Mouse (Mus musculus): ENCODE results near the gene Uvrag.

DNA sequence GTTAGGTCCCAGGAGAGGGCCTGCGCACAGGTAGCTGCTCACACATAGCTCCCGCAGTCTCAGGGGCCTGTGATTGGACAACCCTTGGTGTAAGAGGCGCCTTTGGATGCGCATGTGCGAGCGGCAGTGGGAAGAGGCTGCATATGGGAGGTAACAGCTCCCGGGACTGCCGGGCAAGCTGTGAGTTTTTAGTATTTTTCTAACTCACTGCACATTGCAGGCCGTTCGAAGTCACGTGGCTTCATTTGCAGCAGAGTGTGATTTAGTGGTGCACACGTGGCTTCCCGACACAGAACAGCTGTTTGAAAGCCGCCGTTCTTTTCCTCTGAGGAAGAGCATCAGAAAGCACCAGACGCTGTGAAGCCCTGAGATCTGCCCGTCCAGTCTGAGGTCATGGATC is 125.5 kb downstream of the Uvrag start:
- TF ChIP-seq CTCF (conservative IDR thresholded peaks at IDR 0.05; ENCODE audit: low read length): no peak
- no peak for TF ChIP-seq POU5F1 (IDR thresholded peaks at IDR 0.05; ENCODE audit: borderline replicate concordance, low read length)
